Mouse (Mus musculus): ENCODE data around the gene Dhx16.

GRCm38 (mm10) chr17:35916297-35917142 is 36.9 kb downstream of the Dhx16 start, which contains the start of the genes Mrps18b and Ppp1r10:
- TF ChIP-seq EP300 (IDR thresholded peaks at IDR 0.05; ENCODE audit: low read depth) (peak; percentile 62; the same call in 1 of the 2 replicates), CTCF (IDR thresholded peaks at IDR 0.05; ENCODE audit: low read depth) (peak; percentile 81)
